Mouse (Mus musculus) stomach, embryonic 16.5 days (tissue): ENCODE results near the gene Pla2g7. TPM values are rescaled to one million over a fixed set of nuclear protein-coding genes. Genes with fewer than 3 reads are reported as not detected.

Source experiments
- ATAC-seq: fragments of 200-750 bp; cut with Nextera tagmentation; 2 replicates; pipeline ENCODE4 v1.8.0; 2017; ENCODE audit warnings: moderate number of reproducible peaks, moderate TSS enrichment; ENCODE audit not compliant: insufficient read depth, low FRiP score
- H3K27ac ChIP-seq: fragments of 300-500 bp; sonication (generic); 2 replicates; pipeline ENCODE4 v1.5.1; 2014; ENCODE audit warnings: low read length
- H3K27me3 ChIP-seq: fragments of 300-500 bp; sonication (generic); 2 replicates; pipeline ENCODE4 v1.6.1; 2014; ENCODE audit warnings: low read length, control low read depth, mixed read lengths; ENCODE audit not compliant: control insufficient read depth, insufficient read depth
- H3K36me3 ChIP-seq: fragments of 300-500 bp; sonication (generic); 2 replicates; pipeline ENCODE4 v1.6.1; 2014; ENCODE audit warnings: low read length; ENCODE audit not compliant: control insufficient read depth, insufficient read depth
- H3K4me1 ChIP-seq: fragments of 300-500 bp; sonication (generic); 2 replicates; pipeline ENCODE4 v1.6.1; 2014; ENCODE audit warnings: low read length, control low read depth, mixed read lengths; ENCODE audit not compliant: control insufficient read depth, insufficient read depth
- H3K4me2 ChIP-seq: fragments of 300-500 bp; sonication (generic); 2 replicates; pipeline ENCODE4 v1.6.1; 2014; ENCODE audit warnings: low read depth, low read length, mixed read lengths
- H3K4me3 ChIP-seq: fragments of 300-500 bp; sonication (generic); replicated peaks from 2 replicates; pipeline ENCODE4 v1.5.1; 2014; ENCODE audit warnings: mild to moderate bottlenecking, low read length
- H3K9ac ChIP-seq: fragments of 300-500 bp; sonication (generic); 2 replicates; pipeline ENCODE4 v1.6.1; 2014; ENCODE audit warnings: low read length
- H3K9me3 ChIP-seq: fragments of 300-500 bp; sonication (generic); replicated peaks from 2 replicates; pipeline ENCODE4 v1.6.1; 2016; ENCODE audit warnings: low read length, control low read depth; ENCODE audit not compliant: control insufficient read depth
- WGBS: fragments of 180-500 bp; shearing (Covaris S2); extraction: QIAGEN DNeasy Blood & Tissue Kit; methylation state at CpG from one replicate; pipeline ENCODE4 v1.1.7; 2014; 5-methylcytosine and 5-hydroxymethylcytosine counted together
- polyA plus RNA-seq: library from polyadenylated mRNA; unstranded; fragments of >200 nt; fragmentation: Nextera tagmentation; extraction: Ambion mirVana; gene quantifications from 2 replicates; pipeline ENCODE4 v1.2.1, GENCODE M21; 2015

Pla2g7 gene
- polyA plus RNA-seq, 1 experiment from 2014 or later = 12.5 TPM

DNA sequence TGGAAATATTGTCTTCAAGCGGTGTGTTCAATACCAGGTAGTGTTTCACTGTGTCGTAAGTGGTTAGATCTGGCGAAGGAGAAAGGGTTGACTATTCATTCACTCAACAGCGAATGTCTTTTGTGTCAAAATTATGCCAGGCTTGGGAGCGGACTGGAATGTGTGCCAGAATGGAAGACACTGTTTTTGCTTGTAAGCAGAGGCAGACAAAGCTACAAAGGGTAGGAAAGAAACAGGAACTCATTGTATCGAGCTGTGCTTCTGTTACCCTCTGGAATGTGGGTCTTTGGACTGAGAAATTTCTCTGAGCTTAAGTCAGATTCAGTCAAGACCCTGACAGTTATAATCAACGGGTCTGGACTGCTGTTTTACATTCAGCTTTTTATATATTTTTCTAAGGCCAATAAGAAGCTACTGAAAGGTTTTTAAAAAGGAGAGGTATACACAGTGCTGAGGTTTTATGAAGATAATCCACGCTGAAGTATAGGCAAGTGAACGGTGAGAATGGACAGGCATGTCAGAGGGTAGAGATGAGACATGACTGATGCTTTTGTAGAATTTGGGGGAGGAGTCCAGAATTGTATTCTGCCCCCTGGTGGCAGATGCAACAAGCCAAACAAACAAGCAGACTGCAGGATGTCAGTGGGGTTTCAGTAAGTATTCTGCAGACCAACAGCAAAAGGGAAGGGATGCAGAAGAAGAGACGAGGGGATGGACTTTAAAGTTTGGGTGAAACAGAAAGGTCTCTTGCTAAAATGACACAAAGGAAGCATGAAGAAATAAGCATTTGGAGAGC, 81.9 kb downstream of the Pla2g7 start:
- Histone ChIP-seq H3K9me3 (no peaks in the 10 kb centered on the region), H3K4me3 (no peak overlapping the region), H3K4me2 (no peak overlapping the region), H3K9ac (no peak overlapping the region), H3K4me1 (no peaks in the 10 kb centered on the region), H3K27ac (no peak overlapping the region), H3K36me3 (no peaks in the 10 kb centered on the region), H3K27me3 (no peaks in the 10 kb centered on the region)
- ATAC-seq = no peak
- WGBS = 82% methylated on average over 10 of the region's 10 CpGs

DNA sequence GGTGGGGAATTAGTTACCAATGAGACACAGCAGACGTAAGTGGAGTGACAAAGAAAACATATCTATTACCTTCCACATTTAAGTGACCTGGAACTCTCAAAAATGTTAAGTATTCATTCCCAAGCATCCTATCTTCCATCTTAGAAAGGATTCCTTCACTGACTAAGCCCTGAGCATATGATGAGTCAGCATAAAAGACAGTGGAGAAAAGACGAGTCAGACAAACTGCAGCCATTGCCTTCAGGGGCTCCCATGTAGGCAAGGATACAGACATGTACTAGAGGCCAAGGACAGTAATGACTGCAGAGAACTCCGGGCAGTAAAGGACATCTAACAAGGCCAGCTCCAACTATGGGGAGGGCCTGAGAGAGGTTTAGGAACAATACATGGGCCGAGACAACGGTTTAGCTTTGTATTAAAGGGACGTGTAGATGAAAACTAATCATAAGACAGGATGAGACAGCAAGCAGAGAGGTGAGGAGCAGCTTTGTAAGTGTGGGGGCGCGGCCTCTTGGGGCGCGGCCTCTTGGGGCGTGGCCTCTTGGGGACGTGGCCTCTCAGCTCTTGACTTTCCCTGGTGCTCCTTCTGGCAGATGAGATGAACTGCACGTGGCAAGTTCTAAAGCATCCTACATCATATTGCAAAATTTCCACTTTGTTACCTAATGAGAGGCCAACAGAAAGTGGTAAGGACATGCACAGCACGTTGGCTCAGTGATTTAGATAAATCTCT, 83.6 kb downstream of the Pla2g7 start:
- no peak for ATAC-seq
- WGBS = 63% methylated on average over 14 of the region's 14 CpGs

More for the DNA sequence above, 83.6 kb downstream of the Pla2g7 start:
- Histone ChIP-seq H3K9ac (no peak overlapping the region), H3K4me3 (no peak overlapping the region), H3K4me2 (no peak overlapping the region), H3K9me3 (no peaks in the 10 kb centered on the region), H3K4me1 (no peaks in the 10 kb centered on the region), H3K27me3 (no peaks in the 10 kb centered on the region), H3K36me3 (no peaks in the 10 kb centered on the region), H3K27ac (no peak overlapping the region)

Other genes with a start within 250 kb of the Pla2g7 start
- gene Adgrf5, start 207.6 kb upstream of the Pla2g7 start, polyA plus RNA-seq = 16.0 and 16.3 TPM in 2 replicates
- 2.8 and 3.3 TPM in 2 replicates for gene Mep1a, start 65.3 kb upstream of the Pla2g7 start, polyA plus RNA-seq
- gene Ankrd66, start 24.5 kb upstream of the Pla2g7 start, polyA plus RNA-seq = not detected in 2 replicates
- 0.14 TPM in 1 of 2 replicates, not detected in the other for gene Tdrd6, start 62.2 kb downstream of the Pla2g7 start, polyA plus RNA-seq
- gene Slc25a27, start 99.1 kb downstream of the Pla2g7 start, polyA plus RNA-seq = 15.0 and 20.2 TPM in 2 replicates
- 26.3 and 28.0 TPM in 2 replicates for gene Cyp39a1, start 99.3 kb downstream of the Pla2g7 start, polyA plus RNA-seq
- gene Rcan2, start 233.3 kb downstream of the Pla2g7 start, polyA plus RNA-seq = 11.5 and 12.0 TPM in 2 replicates